Mouse (Mus musculus) MEL (cell line): ENCODE measurements around the gene Krtap19-3. TPM values are rescaled to one million over a fixed set of nuclear protein-coding genes. Genes with fewer than 3 reads are reported as not detected.

Experiments used
- DNase-seq: peaks from one replicate; pipeline ENCODE4 v3.0.0; 2011; ENCODE audit warnings: low read depth, low spot score
- H3K27ac ChIP-seq: 2 replicates; pipeline ENCODE4 v1.5.1; 2012; ENCODE audit warnings: low read depth, mild to moderate bottlenecking, control low read depth, low read length, moderate library complexity; ENCODE audit not compliant: control insufficient read depth
- H3K27me3 ChIP-seq, 2 experiments: fragments of 150-350 bp in 1 of 2; sonication (generic) in 1 of 2; 2 replicates each; pipeline ENCODE4 v1.6.1; 2012; ENCODE audit warnings: low read length in 2 of 2, mild to moderate bottlenecking in 2 of 2, improper control_type of control experiment in 1 of 2, moderate library complexity in 1 of 2; ENCODE audit not compliant: insufficient read depth in 2 of 2, control insufficient read depth in 1 of 2
- H3K36me3 ChIP-seq, 2 experiments: 2 replicates each; pipeline ENCODE4 v1.6.1; 2012 to 2014; ENCODE audit warnings: low read length in 2 of 2, improper control_type of control experiment in 1 of 2, inconsistent platforms in 1 of 2, mild to moderate bottlenecking in 1 of 2; ENCODE audit not compliant: insufficient read depth in 2 of 2, control insufficient read depth in 1 of 2
- H3K4me1 ChIP-seq, 2 experiments: fragments of 150-350 bp in 1 of 2; sonication (generic) in 1 of 2; 2 replicates each; pipeline ENCODE4 v1.6.1; 2012; ENCODE audit warnings: low read length in 2 of 2, improper control_type of control experiment in 1 of 2, mild to moderate bottlenecking in 1 of 2; ENCODE audit not compliant: insufficient read depth in 2 of 2, control insufficient read depth in 1 of 2
- H3K4me3 ChIP-seq, 2 experiments: fragments of 150-350 bp in 1 of 2; sonication (generic) in 1 of 2; 2 replicates each; pipeline ENCODE4 v1.5.1; 2012; ENCODE audit warnings: low read depth in 2 of 2, low read length in 2 of 2, mild to moderate bottlenecking in 2 of 2, moderate library complexity in 2 of 2, control low read depth in 1 of 2, improper control_type of control experiment in 1 of 2; ENCODE audit not compliant: control insufficient read depth in 1 of 2, insufficient read depth in 1 of 2
- H3K79me2 ChIP-seq: 2 replicates; pipeline ENCODE4 v1.6.1; 2012; ENCODE audit warnings: mild to moderate bottlenecking, low read length, moderate library complexity; ENCODE audit not compliant: control insufficient read depth, poor library complexity, insufficient read depth
- H3K9ac ChIP-seq: 2 replicates; pipeline ENCODE4 v1.6.1; 2012; ENCODE audit warnings: low read depth, mild to moderate bottlenecking, control low read depth, low read length, moderate library complexity; ENCODE audit not compliant: control insufficient read depth, poor library complexity, severe bottlenecking
- H3K9me3 ChIP-seq: fragments of 150-350 bp; sonication (generic); replicated peaks from 2 replicates; pipeline ENCODE4 v1.6.1; 2012; ENCODE audit warnings: mild to moderate bottlenecking, low read length, improper control_type of control experiment, moderate library complexity; ENCODE audit not compliant: insufficient read depth
- BHLHE40 ChIP-seq: IDR thresholded peaks from 2 replicates; pipeline ENCODE4 v1.6.1; 2012; ENCODE audit warnings: low read depth, mild to moderate bottlenecking, inconsistent platforms, low read length, improper control_type of control experiment, borderline replicate concordance
- CHD2 ChIP-seq: IDR thresholded peaks from 2 replicates; pipeline ENCODE4 v1.6.1; 2011; ENCODE audit warnings: low read length, improper control_type of control experiment
- CTCF ChIP-seq, 3 experiments: IDR thresholded peaks in 2 of 3; conservative IDR thresholded peaks in 1 of 3; 2 replicates each; pipeline ENCODE4 v1.5.1; 2011 to 2012; ENCODE audit warnings: low read length in 3 of 3, low read depth in 2 of 3, mild to moderate bottlenecking in 2 of 3, improper control_type of control experiment in 1 of 3, inconsistent platforms in 1 of 3, mixed read lengths in 1 of 3, moderate library complexity in 1 of 3; ENCODE audit not compliant: control insufficient read depth in 1 of 3, insufficient read depth in 1 of 3, poor library complexity in 1 of 3, severe bottlenecking in 1 of 3
- E2F4 ChIP-seq: IDR thresholded peaks from 2 replicates; pipeline ENCODE4 v1.6.1; 2011; ENCODE audit warnings: low read depth, low read length, improper control_type of control experiment, borderline replicate concordance
- ELF1 ChIP-seq: IDR thresholded peaks from 2 replicates; pipeline ENCODE4 v1.6.1; 2014; ENCODE audit warnings: low read depth, mild to moderate bottlenecking, inconsistent platforms, low read length, improper control_type of control experiment, moderate library complexity
- EP300 ChIP-seq, 2 experiments: IDR thresholded peaks; 2 replicates each; pipeline ENCODE4 v1.6.1; 2011; ENCODE audit warnings: improper control_type of control experiment in 2 of 2, low read length in 2 of 2, low read depth in 1 of 2, mild to moderate bottlenecking in 1 of 2
- GABPA ChIP-seq: IDR thresholded peaks from 2 replicates; pipeline ENCODE4 v1.6.1; 2012; ENCODE audit warnings: low read depth, mild to moderate bottlenecking, inconsistent platforms, low read length, improper control_type of control experiment, moderate library complexity
- GATA1 ChIP-seq: IDR thresholded peaks from 2 replicates; pipeline ENCODE4 v1.6.1; 2011; ENCODE audit warnings: low read depth, low read length, improper control_type of control experiment
- KAT2A ChIP-seq: conservative IDR thresholded peaks from 2 replicates; pipeline ENCODE4 v1.6.1; 2012; ENCODE audit warnings: low read depth, low read length, improper control_type of control experiment, inconsistent platforms
- MAFK ChIP-seq: IDR thresholded peaks from 2 replicates; pipeline ENCODE4 v1.6.1; 2011; ENCODE audit warnings: low read depth, mild to moderate bottlenecking, low read length, improper control_type of control experiment, borderline replicate concordance
- MAZ ChIP-seq: IDR thresholded peaks from 2 replicates; pipeline ENCODE4 v1.6.1; 2012; ENCODE audit warnings: low read depth, mild to moderate bottlenecking, inconsistent platforms, low read length, improper control_type of control experiment
- MEF2A ChIP-seq: IDR thresholded peaks from 2 replicates; pipeline ENCODE4 v1.6.1; 2014; ENCODE audit warnings: low read depth, mild to moderate bottlenecking, inconsistent platforms, low read length, improper control_type of control experiment; ENCODE audit not compliant: poor library complexity, insufficient replicate concordance, severe bottlenecking; ENCODE audit errors: extremely low read depth
- MYC ChIP-seq: IDR thresholded peaks from 2 replicates; pipeline ENCODE4 v1.6.1; 2011; ENCODE audit warnings: low read depth, mild to moderate bottlenecking, low read length, improper control_type of control experiment, moderate library complexity
- NELFE ChIP-seq: IDR thresholded peaks from 2 replicates; pipeline ENCODE4 v1.6.1; 2011; ENCODE audit warnings: low read depth, low read length, improper control_type of control experiment
- NRF1 ChIP-seq: IDR thresholded peaks from 2 replicates; pipeline ENCODE4 v1.6.1; 2014; ENCODE audit warnings: low read depth, mild to moderate bottlenecking, inconsistent platforms, low read length, improper control_type of control experiment, moderate library complexity; ENCODE audit not compliant: poor library complexity, insufficient read depth, severe bottlenecking
- POLR2A ChIP-seq, 2 experiments: IDR thresholded peaks; 2 replicates each; pipeline ENCODE4 v1.6.1; 2011 to 2012; ENCODE audit warnings: low read length in 2 of 2, mild to moderate bottlenecking in 2 of 2, control low read depth in 1 of 2, improper control_type of control experiment in 1 of 2, low read depth in 1 of 2, moderate library complexity in 1 of 2; ENCODE audit not compliant: control insufficient read depth in 1 of 2, insufficient read depth in 1 of 2, poor library complexity in 1 of 2
- POLR2AphosphoS2 ChIP-seq: IDR thresholded peaks from 2 replicates; pipeline ENCODE4 v1.6.1; 2011; ENCODE audit warnings: low read length, improper control_type of control experiment
- POLR2AphosphoS5 ChIP-seq: IDR thresholded peaks from 2 replicates; pipeline ENCODE4 v1.6.1; 2012; ENCODE audit warnings: low read depth, borderline replicate concordance, mild to moderate bottlenecking, inconsistent platforms, low read length, moderate library complexity, mixed read lengths
- RCOR1 ChIP-seq: IDR thresholded peaks from 2 replicates; pipeline ENCODE4 v1.6.1; 2012; ENCODE audit warnings: low read depth, mild to moderate bottlenecking, inconsistent platforms, low read length, improper control_type of control experiment
- SMC3 ChIP-seq: IDR thresholded peaks from 2 replicates; pipeline ENCODE4 v1.6.1; 2011; ENCODE audit warnings: low read depth, low read length, improper control_type of control experiment
- TAL1 ChIP-seq: IDR thresholded peaks from 2 replicates; pipeline ENCODE4 v1.6.1; 2012; ENCODE audit warnings: mild to moderate bottlenecking, inconsistent platforms, low read length, moderate library complexity, mixed read lengths
- TCF12 ChIP-seq: IDR thresholded peaks from 2 replicates; pipeline ENCODE4 v1.6.1; 2014; ENCODE audit warnings: low read depth, mild to moderate bottlenecking, inconsistent platforms, low read length, improper control_type of control experiment, moderate library complexity
- UBTF ChIP-seq: IDR thresholded peaks from 2 replicates; pipeline ENCODE4 v1.6.1; 2012; ENCODE audit warnings: low read depth, mild to moderate bottlenecking, inconsistent platforms, low read length, improper control_type of control experiment, moderate library complexity, borderline replicate concordance; ENCODE audit not compliant: insufficient read depth
- USF2 ChIP-seq, 2 experiments: IDR thresholded peaks; 2 replicates each; pipeline ENCODE4 v1.6.1; 2011 to 2012; ENCODE audit warnings: improper control_type of control experiment in 2 of 2, low read length in 2 of 2, borderline replicate concordance in 1 of 2, inconsistent platforms in 1 of 2, low read depth in 1 of 2, mild to moderate bottlenecking in 1 of 2; ENCODE audit not compliant: insufficient read depth in 1 of 2
- ZMIZ1 ChIP-seq: IDR thresholded peaks from 2 replicates; pipeline ENCODE4 v1.6.1; 2012; ENCODE audit warnings: low read depth, mild to moderate bottlenecking, inconsistent platforms, low read length, improper control_type of control experiment, moderate library complexity
- ZNF384 ChIP-seq: IDR thresholded peaks from 2 replicates; pipeline ENCODE4 v1.6.1; 2012; ENCODE audit warnings: low read depth, mild to moderate bottlenecking, inconsistent platforms, low read length, improper control_type of control experiment
- polyA plus RNA-seq, 2 experiments: library from polyadenylated mRNA; stranded (reverse) in 1 of 2; unstranded in 1 of 2; fragments of >175 nt in 1 of 2; fragments of >200 nt in 1 of 2; gene quantifications; 2 replicates each; pipeline versions ENCODE4 v1.2.1 to v1.2.4; 2012; ENCODE audit warnings: low replicate concordance in 2 of 2, low read depth in 1 of 2; ENCODE audit not compliant: insufficient read length in 2 of 2, insufficient read depth in 1 of 2, missing spikeins in 1 of 2
- total RNA-seq: library from RNA; depleted of rRNA; stranded (reverse); fragments of 300-350 nt; gene quantifications from 2 replicates; pipeline ENCODE4 v1.2.3, GENCODE M21; 2012; rRNA removed

Krtap19-3 gene
- not detected in 2 replicates for total RNA-seq
- not detected for polyA plus RNA-seq

DNA sequence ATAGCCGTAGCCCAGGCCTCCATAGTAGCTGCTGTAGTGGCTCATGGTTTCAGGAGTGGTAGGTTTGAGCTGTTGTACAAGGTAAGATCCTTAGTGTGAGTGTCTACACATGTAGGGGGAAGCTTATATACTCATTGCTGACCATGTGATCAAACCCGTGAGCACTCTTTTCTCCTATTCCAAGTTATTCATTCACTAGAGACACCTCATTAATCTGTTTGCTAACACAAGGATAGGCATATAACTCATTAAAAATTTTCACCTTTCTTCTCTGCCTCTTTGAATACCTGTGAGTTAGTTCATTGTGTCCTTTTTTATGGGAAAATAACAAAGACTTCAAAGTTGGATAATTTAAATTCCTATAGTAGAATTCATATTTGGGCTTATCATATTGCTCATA lies at the start of gene Krtap19-3:
Gene Krtap19-3 (minus strand): TSS at position 101 of the 400 bp plus-strand sequence.
- no peaks in the 10 kb centered on the region for H3K79me2 ChIP-seq
- H3K9me3 ChIP-seq = no peaks in the 10 kb centered on the region
- H3K36me3 ChIP-seq = no peaks in the 10 kb centered on the region
- no peak within 1 kb of the TSS for H3K4me3 ChIP-seq
- no peaks in the 10 kb centered on the region for H3K4me1 ChIP-seq
- TF ChIP-seq POLR2AphosphoS2 (no peak), POLR2AphosphoS5 (no peak), ZMIZ1 (no peak), USF2 (IDR thresholded peaks at IDR 0.05; ENCODE audit: borderline replicate concordance in 1 of 2, insufficient read depth in 1 of 2, low read depth in 1 of 2, low read length in 2 of 2) (no peak), TCF12 (no peak), BHLHE40 (no peak), CTCF (IDR thresholded peaks at IDR 0.05 in 2 of 3, conservative IDR thresholded peaks at IDR 0.05 in 1 of 3; ENCODE audit: control insufficient read depth in 1 of 3, insufficient read depth in 1 of 3, low read depth in 2 of 3, low read length in 3 of 3, poor library complexity in 1 of 3, severe bottlenecking in 1 of 3) (no peak), NELFE (no peak), POLR2A (IDR thresholded peaks at IDR 0.05; ENCODE audit: control insufficient read depth in 1 of 2, insufficient read depth in 1 of 2, low read depth in 1 of 2, low read length in 2 of 2, poor library complexity in 1 of 2) (no peak), TAL1 (no peak), MAFK (no peak), GABPA (no peak), CHD2 (no peak), NRF1 (no peak), MYC (no peak)
- H3K9ac ChIP-seq = no peak within 1 kb of the TSS
- H3K27ac ChIP-seq = no peak within 1 kb of the TSS
- DNase-seq = no peak
- no peaks in the 10 kb centered on the region for H3K27me3 ChIP-seq

GRCm38 (mm10) chr16:88896357-88896756 lies 18.5 kb upstream of the Krtap19-3 start, which contains the start of gene Krtap19-5:
Gene Krtap19-5, minus strand, starts transcription at chr16:88896457.
- no peaks in the 10 kb centered on the region for H3K9me3 ChIP-seq
- no peaks in the 10 kb centered on the region for H3K36me3 ChIP-seq
- H3K4me1 ChIP-seq = no peaks in the 10 kb centered on the region
- no peaks in the 10 kb centered on the region for H3K27me3 ChIP-seq
- H3K79me2 ChIP-seq = no peaks in the 10 kb centered on the region
- H3K9ac ChIP-seq = no peak within 1 kb of the TSS
- no peak within 1 kb of the TSS for H3K4me3 ChIP-seq
- H3K27ac ChIP-seq = no peak within 1 kb of the TSS
- no peak for DNase-seq
- no peak for TF ChIP-seq GATA1
- TF ChIP-seq SMC3 = no peak
- TF ChIP-seq POLR2A (IDR thresholded peaks at IDR 0.05; ENCODE audit: control insufficient read depth in 1 of 2, insufficient read depth in 1 of 2, low read depth in 1 of 2, low read length in 2 of 2, poor library complexity in 1 of 2) = no peak
- no peak for TF ChIP-seq RCOR1
- TF ChIP-seq E2F4 = no peak
- no peak for TF ChIP-seq TCF12
- no peak for TF ChIP-seq TAL1
- no peak for TF ChIP-seq CTCF (IDR thresholded peaks at IDR 0.05 in 2 of 3, conservative IDR thresholded peaks at IDR 0.05 in 1 of 3; ENCODE audit: control insufficient read depth in 1 of 3, insufficient read depth in 1 of 3, low read depth in 2 of 3, low read length in 3 of 3, poor library complexity in 1 of 3, severe bottlenecking in 1 of 3)
- TF ChIP-seq ELF1 = no peak
- no peak for TF ChIP-seq MEF2A
- no peak for TF ChIP-seq BHLHE40
- no peak for TF ChIP-seq KAT2A
- TF ChIP-seq ZNF384 = no peak
- no peak for TF ChIP-seq UBTF
- TF ChIP-seq EP300 (IDR thresholded peaks at IDR 0.05; ENCODE audit: low read depth in 1 of 2, low read length in 2 of 2) = no peak
- no peak for TF ChIP-seq MAZ
- TF ChIP-seq, all 39 proteins: peak for 0
